ENCODE assay signal across 11 mouse cellular contexts in the genomic region with DNA sequence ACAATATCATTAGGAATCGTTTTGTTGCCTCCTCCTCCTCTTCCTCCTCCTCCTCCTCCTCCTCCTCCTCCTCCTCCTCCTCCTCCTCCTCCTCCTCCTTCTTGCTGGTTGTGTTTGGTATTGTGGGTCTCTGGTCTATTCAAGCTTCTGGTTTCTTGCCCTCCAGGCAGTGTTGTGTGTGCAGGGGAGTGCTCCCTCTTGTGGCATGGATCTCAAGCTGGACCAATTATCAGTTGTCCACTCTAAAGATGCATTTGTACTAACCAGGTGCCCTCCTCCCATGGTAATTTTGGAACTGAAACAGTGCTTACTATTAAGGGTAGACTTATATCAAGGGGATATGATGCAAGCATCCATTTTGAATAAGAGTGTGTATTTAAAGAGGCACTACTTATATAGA. TPM values are rescaled to one million over a fixed set of nuclear protein-coding genes. Genes with fewer than 3 reads are reported as not detected.
DNase-seq lines count a peak whose midpoint lies in the region; ATAC-seq and TF ChIP-seq lines count a peak whose summit lies in the region.
"Had no signal": no experiment of that assay in that cellular context is flagged by ENCODE, and none has a peak within 500 bp of the region (broad histone marks: within the 10 kb centered on the region; RNA-seq: fewer than 3 reads in every experiment).

No protein-coding gene starts in this region.

- no peaks in the 10 kb centered on the region for H3K36me3 ChIP-seq in kidney, postnatal 0 days (ENCODE audit: insufficient read depth, low read length)
- H3K36me3 ChIP-seq: neural tube, embryonic 15.5 days had no signal

- no peak overlapping the region for H3K4me3 ChIP-seq in kidney, postnatal 0 days (replicated peaks; ENCODE audit: low read depth, low read length)
- H3K4me3 ChIP-seq: megakaryocyte, embryonic 14.5 days; neural tube, embryonic 15.5 days had no signal

- no peak overlapping the region for H3K9ac ChIP-seq in kidney, postnatal 0 days (ENCODE audit: low read depth, low read length)
- H3K9ac ChIP-seq: neural tube, embryonic 15.5 days had no signal

- DNase-seq in CD4-positive, CD25-positive, alpha-beta regulatory T cell, adult 2 months (ENCODE audit: low read depth, low spot score) = peak; percentile 15
- no peak for DNase-seq in kidney, postnatal 0 days (ENCODE audit: low spot score)
- DNase-seq in kidney, adult 18-20 months = no peak
- peak; percentile 14 for DNase-seq in urinary bladder, postnatal 14 days (ENCODE audit: low spot score)
- DNase-seq in urinary bladder, postnatal 25 days (ENCODE audit: low spot score) = no peak
- no peak for DNase-seq in right cerebral cortex, postnatal 4 days
- no peak for DNase-seq in layer of hippocampus, postnatal 14 days (ENCODE audit: low spot score in 2 of 2)
- DNase-seq: gastrocnemius, postnatal 10 days had no signal

- no peak overlapping the region for H3K4me2 ChIP-seq in kidney, postnatal 0 days (ENCODE audit: low read length)
- H3K4me2 ChIP-seq: neural tube, embryonic 15.5 days had no signal

- H3K27me3 ChIP-seq in kidney, postnatal 0 days (ENCODE audit: insufficient read depth, low read length) = no peaks in the 10 kb centered on the region
- H3K27me3 ChIP-seq: neural tube, embryonic 15.5 days had no signal

- H3K9me3 ChIP-seq in kidney, postnatal 0 days (replicated peaks; ENCODE audit: low read length) = no peaks in the 10 kb centered on the region
- H3K9me3 ChIP-seq: megakaryocyte, embryonic 14.5 days; neural tube, embryonic 15.5 days had no signal

- WGBS in kidney, postnatal 0 days = 65% methylated on average over 1 of the region's 1 CpGs

- H3K4me1 ChIP-seq in kidney, postnatal 0 days (replicated peaks; ENCODE audit: insufficient read depth, low read length) = no peaks in the 10 kb centered on the region
- H3K4me1 ChIP-seq: neural tube, embryonic 15.5 days had no signal

- peak; percentile 61 for TF ChIP-seq CTCF in kidney, postnatal 0 days (IDR thresholded peaks at IDR 0.05; ENCODE audit: low read depth)

- no peak for ATAC-seq in CD4-positive, CD25-positive, alpha-beta regulatory T cell, adult 4 months
- ATAC-seq in kidney, postnatal 0 days (replicated peaks; ENCODE audit: low FRiP score, low read depth) = no peak

- no peak overlapping the region for H3K27ac ChIP-seq in kidney, postnatal 0 days
- H3K27ac ChIP-seq: neural tube, embryonic 15.5 days had no signal

RNA-seq across cellular contexts. Expression of a gene that starts 14.7 kb away (rescaled TPM):
- under 1 TPM; 0.28 to 0.79 TPM for polyA plus RNA-seq in CD4-positive, CD25-positive, alpha-beta regulatory T cell, adult 4 months (2017; shearing (Covaris generic))
- 6.8 and 7.5 TPM in 2 replicates for polyA plus RNA-seq in kidney, postnatal 0 days (2015; fragmentation: Nextera tagmentation; extraction: Ambion mirVana)
- total RNA-seq in layer of hippocampus, postnatal 14 days (2021) = 1 to 10 TPM; 5.4 to 8.0 TPM

Comparison
In these comparisons a context has a peak if more than half of its experiments do, and no peak if none do; other contexts are left out.
1. DNase-seq: peak in CD4-positive, CD25-positive, alpha-beta regulatory T cell, adult 2 months (single experiment) and urinary bladder, postnatal 14 days (single experiment); none in kidney, postnatal 0 days (single experiment), kidney, adult 18-20 months (single experiment), urinary bladder, postnatal 25 days (single experiment), right cerebral cortex, postnatal 4 days (single experiment) and layer of hippocampus, postnatal 14 days (0 of 2).